Mouse (Mus musculus): Measurements from ENCODE around the gene Ube2f.

The Ube2f gene

GRCm38 (mm10) chr1:91249564-91250414 lies at the start of gene Ube2f:
Ube2f (plus strand) TSS chr1:91250304.
- DNase-seq (ENCODE audit: low read depth, low spot score) = peak; percentile 86

- DNase-seq (ENCODE audit: low read depth, low spot score) = no peak
These were observed 49.0 kb upstream of the Ube2f start for GRCm38 (mm10) chr1:91201122-91201521.

- DNase-seq (ENCODE audit: low read depth, low spot score) = no peak
These were observed 45.8 kb upstream of the Ube2f start for GRCm38 (mm10) chr1:91204221-91204765.

GRCm38 (mm10) chr1:91205651-91206050 lies 44.5 kb upstream of the Ube2f start:
- no peak for DNase-seq (ENCODE audit: low read depth, low spot score)

GRCm38 (mm10) chr1:91206336-91206735 lies 43.8 kb upstream of the Ube2f start:
- DNase-seq (ENCODE audit: low read depth, low spot score) = no peak

GRCm38 (mm10) chr1:91206873-91207272 lies 43.2 kb upstream of the Ube2f start:
- DNase-seq (ENCODE audit: low read depth, low spot score) = no peak

GRCm38 (mm10) chr1:91207334-91208074 lies 42.6 kb upstream of the Ube2f start:
- no peak for DNase-seq (ENCODE audit: low read depth, low spot score)

- no peak for DNase-seq (ENCODE audit: low read depth, low spot score)
These were observed 40.8 kb upstream of the Ube2f start for GRCm38 (mm10) chr1:91209343-91209742.

- no peak for DNase-seq (ENCODE audit: low read depth, low spot score)
These were observed 40.3 kb upstream of the Ube2f start for GRCm38 (mm10) chr1:91209785-91210184.

GRCm38 (mm10) chr1:91211099-91211498 lies 39.0 kb upstream of the Ube2f start:
- DNase-seq (ENCODE audit: low read depth, low spot score) = peak; percentile 13

- DNase-seq (ENCODE audit: low read depth, low spot score) = no peak
These were observed 38.5 kb upstream of the Ube2f start for GRCm38 (mm10) chr1:91211591-91212008.

GRCm38 (mm10) chr1:91215264-91215663 lies 34.8 kb upstream of the Ube2f start:
- no peak for DNase-seq (ENCODE audit: low read depth, low spot score)

- DNase-seq (ENCODE audit: low read depth, low spot score) = no peak
These were observed 34.1 kb upstream of the Ube2f start for GRCm38 (mm10) chr1:91215981-91216380.

GRCm38 (mm10) chr1:91216504-91217267 lies 33.4 kb upstream of the Ube2f start:
- DNase-seq (ENCODE audit: low read depth, low spot score) = no peak

GRCm38 (mm10) chr1:91219641-91220321 lies 30.3 kb upstream of the Ube2f start:
- no peak for DNase-seq (ENCODE audit: low read depth, low spot score)

- no peak for DNase-seq (ENCODE audit: low read depth, low spot score)
These were observed 29.8 kb upstream of the Ube2f start for GRCm38 (mm10) chr1:91220322-91220672.

- no peak for DNase-seq (ENCODE audit: low read depth, low spot score)
These were observed 23.5 kb upstream of the Ube2f start for GRCm38 (mm10) chr1:91226562-91226961.

GRCm38 (mm10) chr1:91227381-91228054 lies 22.6 kb upstream of the Ube2f start:
- no peak for DNase-seq (ENCODE audit: low read depth, low spot score)

- no peak for DNase-seq (ENCODE audit: low read depth, low spot score)
These were observed 19.0 kb upstream of the Ube2f start for GRCm38 (mm10) chr1:91231142-91231541.

- no peak for DNase-seq (ENCODE audit: low read depth, low spot score)
These were observed 18.2 kb upstream of the Ube2f start for GRCm38 (mm10) chr1:91231896-91232295.

- DNase-seq (ENCODE audit: low read depth, low spot score) = no peak
These were observed 14.7 kb upstream of the Ube2f start for GRCm38 (mm10) chr1:91235395-91235794.
